Mouse (Mus musculus) ES-Bruce4 (cell line): ENCODE results near the gene Flt3. TPM values are rescaled to one million over a fixed set of nuclear protein-coding genes. Genes with fewer than 3 reads are reported as not detected.

Experiments
- H3K27ac ChIP-seq: 2 replicates; pipeline ENCODE4 v1.5.1; 2012; ENCODE audit warnings: low read length, inconsistent platforms; ENCODE audit not compliant: insufficient read depth
- H3K27me3 ChIP-seq: 2 replicates; pipeline ENCODE4 v1.6.1; 2012; ENCODE audit warnings: mild to moderate bottlenecking, low read length, inconsistent platforms; ENCODE audit not compliant: control insufficient read depth, poor library complexity, insufficient read depth, severe bottlenecking
- H3K36me3 ChIP-seq: 2 replicates; pipeline ENCODE4 v1.6.1; 2012; ENCODE audit warnings: inconsistent platforms, mild to moderate bottlenecking, low read length, moderate library complexity; ENCODE audit not compliant: control insufficient read depth, poor library complexity, insufficient read depth, severe bottlenecking
- H3K4me1 ChIP-seq: one replicate; pipeline ENCODE4 v1.8.1; 2011; ENCODE audit warnings: low read length; ENCODE audit not compliant: control insufficient read depth, insufficient read depth
- H3K4me3 ChIP-seq: 2 replicates; pipeline ENCODE4 v1.5.1; 2011; ENCODE audit warnings: low read depth, mild to moderate bottlenecking, low read length
- H3K9ac ChIP-seq: 2 replicates; pipeline ENCODE4 v1.6.1; 2012; ENCODE audit warnings: low read depth, mild to moderate bottlenecking, inconsistent platforms; ENCODE audit not compliant: poor library complexity, severe bottlenecking
- H3K9me3 ChIP-seq: replicated peaks from 2 replicates; pipeline ENCODE4 v1.6.1; 2012; ENCODE audit warnings: mild to moderate bottlenecking, low read length, inconsistent platforms; ENCODE audit not compliant: control insufficient read depth, poor library complexity, insufficient read depth, severe bottlenecking
- CTCF ChIP-seq: IDR thresholded peaks from one replicate; pipeline ENCODE4 v1.8.1; 2011; ENCODE audit warnings: low read depth, low read length
- EP300 ChIP-seq: IDR thresholded peaks from 2 replicates; pipeline ENCODE4 v1.6.1; 2011; ENCODE audit warnings: low read depth, low read length; ENCODE audit not compliant: insufficient read depth
- POLR2A ChIP-seq: IDR thresholded peaks from one replicate; pipeline ENCODE4 v1.8.1; 2011; ENCODE audit warnings: low read length; ENCODE audit not compliant: insufficient read depth
- polyA plus RNA-seq: library from polyadenylated mRNA; stranded (reverse); fragments of >200 nt; gene quantifications from 2 replicates; pipeline ENCODE4 v1.2.4, GENCODE M21; 2011; ENCODE audit warnings: low read depth; ENCODE audit not compliant: missing spikeins, insufficient read depth, insufficient read length

The Flt3 gene
- polyA plus RNA-seq, 1 experiment = 0.21 TPM

DNA sequence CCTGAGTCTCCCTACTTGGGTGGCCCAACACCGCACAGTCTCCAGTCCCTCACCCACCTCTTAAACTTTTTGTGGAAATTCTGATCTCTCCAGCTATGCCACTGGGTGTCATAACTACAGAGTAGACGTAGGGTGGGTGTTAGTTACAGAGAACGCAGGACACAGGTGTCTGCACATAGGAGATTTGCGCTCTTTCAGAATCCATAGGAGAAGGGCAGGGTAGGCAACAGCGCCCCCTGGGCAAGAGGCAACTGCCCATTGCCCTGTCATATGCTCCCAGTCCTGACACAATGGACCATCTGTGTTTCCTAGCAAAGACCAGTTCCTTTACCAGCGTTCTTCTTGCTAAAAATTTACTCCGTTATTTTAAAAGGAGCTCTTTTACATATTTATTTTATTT lies 82.3 kb downstream of the Flt3 start:
- no peak overlapping the region for H3K9ac ChIP-seq
- no peaks in the 10 kb centered on the region for H3K36me3 ChIP-seq
- H3K27me3 ChIP-seq = peaks cover 23% of the 10 kb centered on the region
- H3K9me3 ChIP-seq = no peaks in the 10 kb centered on the region
- H3K4me1 ChIP-seq = no peaks in the 10 kb centered on the region
- no peak overlapping the region for H3K27ac ChIP-seq
- peak; percentile 63 for TF ChIP-seq CTCF
- no peak for TF ChIP-seq POLR2A
- no peak overlapping the region for H3K4me3 ChIP-seq

DNA sequence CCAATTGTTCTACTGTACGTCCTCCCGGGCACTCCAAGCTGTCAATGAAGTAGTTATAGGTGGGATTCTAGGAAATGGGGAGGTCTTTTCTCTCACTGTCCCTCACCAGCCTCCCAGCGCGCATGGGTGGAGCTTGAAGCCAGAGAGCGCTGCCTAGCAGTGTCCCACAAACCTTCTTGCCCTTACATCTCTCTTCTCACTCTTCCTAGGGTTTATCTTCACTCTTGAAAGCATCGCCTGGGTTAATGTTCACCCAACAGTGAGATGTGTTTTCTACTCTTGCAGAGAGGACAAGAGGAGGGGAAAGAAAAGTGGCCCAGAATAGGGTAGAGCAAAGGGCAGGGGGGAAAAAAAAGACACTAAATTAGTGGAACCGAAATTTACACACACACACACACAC lies 83.0 kb downstream of the Flt3 start:
- Histone ChIP-seq H3K9ac (no peak overlapping the region), H3K27ac (no peak overlapping the region), H3K36me3 (no peaks in the 10 kb centered on the region), H3K4me3 (no peak overlapping the region), H3K4me1 (no peaks in the 10 kb centered on the region), H3K27me3 (peaks cover 23% of the 10 kb centered on the region), H3K9me3 (no peaks in the 10 kb centered on the region)
- no peak for TF ChIP-seq POLR2A
- TF ChIP-seq EP300 = no peak
- TF ChIP-seq CTCF = no peak

DNA sequence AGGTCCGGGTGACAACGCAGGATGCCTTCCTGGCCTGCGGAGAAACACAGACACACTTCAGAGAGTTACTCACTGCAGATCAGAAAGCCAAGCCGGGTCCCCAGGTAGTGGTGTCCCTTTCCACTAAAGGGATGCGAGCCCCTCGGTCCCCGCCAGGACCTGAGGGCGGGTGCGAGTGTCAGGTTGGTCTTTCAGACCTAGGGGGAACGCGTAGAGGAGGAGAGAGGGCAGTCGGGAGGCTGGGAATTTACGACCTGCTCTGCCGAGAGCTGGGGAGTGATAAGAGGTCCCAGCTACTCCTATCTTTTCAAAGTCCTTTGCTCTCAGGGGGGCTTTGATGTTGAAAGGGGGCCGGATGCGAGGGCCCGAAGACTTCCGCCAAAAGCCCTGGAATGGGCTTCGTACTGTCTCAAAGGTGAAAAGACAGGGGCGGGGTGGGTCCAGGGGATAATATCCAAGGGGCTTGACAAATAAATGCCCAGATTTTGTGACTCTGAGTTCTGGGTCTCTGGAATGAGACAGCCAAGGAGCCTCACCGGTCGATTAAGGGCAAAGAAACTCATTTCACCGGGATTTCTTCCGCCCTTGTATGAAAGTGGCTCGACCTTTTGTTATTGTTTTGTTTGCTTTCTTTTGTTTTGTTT lies 84.7 kb downstream of the Flt3 start:
- peaks cover 24% of the 10 kb centered on the region for H3K27me3 ChIP-seq
- no peak for TF ChIP-seq POLR2A
- no peak for TF ChIP-seq CTCF
- no peak for TF ChIP-seq EP300
- no peak overlapping the region for H3K27ac ChIP-seq
- peak overlapping the region; percentile 34 for H3K4me3 ChIP-seq
- no peaks in the 10 kb centered on the region for H3K4me1 ChIP-seq
- H3K9ac ChIP-seq = no peak overlapping the region
- H3K36me3 ChIP-seq = no peaks in the 10 kb centered on the region
- H3K9me3 ChIP-seq = no peaks in the 10 kb centered on the region

GRCm38 (mm10) chr5:147314646-147315431 lies 85.5 kb downstream of the Flt3 start:
- Histone ChIP-seq H3K36me3 (no peaks in the 10 kb centered on the region), H3K27me3 (peaks cover 24% of the 10 kb centered on the region), H3K9me3 (no peaks in the 10 kb centered on the region), H3K4me3 (peak overlapping the region; percentile 34), H3K4me1 (no peaks in the 10 kb centered on the region), H3K27ac (no peak overlapping the region), H3K9ac (no peak overlapping the region)
- TF ChIP-seq CTCF = no peak
- no peak for TF ChIP-seq EP300
- no peak for TF ChIP-seq POLR2A

GRCm38 (mm10) chr5:147312830-147313685 lies 87.2 kb downstream of the Flt3 start:
- no peak overlapping the region for H3K27ac ChIP-seq
- no peak overlapping the region for H3K9ac ChIP-seq
- no peaks in the 10 kb centered on the region for H3K4me1 ChIP-seq
- TF ChIP-seq POLR2A = no peak
- no peak for TF ChIP-seq CTCF
- no peak for TF ChIP-seq EP300
- no peaks in the 10 kb centered on the region for H3K9me3 ChIP-seq
- H3K36me3 ChIP-seq = no peaks in the 10 kb centered on the region
- no peak overlapping the region for H3K4me3 ChIP-seq
- H3K27me3 ChIP-seq = peaks cover 33% of the 10 kb centered on the region

DNA sequence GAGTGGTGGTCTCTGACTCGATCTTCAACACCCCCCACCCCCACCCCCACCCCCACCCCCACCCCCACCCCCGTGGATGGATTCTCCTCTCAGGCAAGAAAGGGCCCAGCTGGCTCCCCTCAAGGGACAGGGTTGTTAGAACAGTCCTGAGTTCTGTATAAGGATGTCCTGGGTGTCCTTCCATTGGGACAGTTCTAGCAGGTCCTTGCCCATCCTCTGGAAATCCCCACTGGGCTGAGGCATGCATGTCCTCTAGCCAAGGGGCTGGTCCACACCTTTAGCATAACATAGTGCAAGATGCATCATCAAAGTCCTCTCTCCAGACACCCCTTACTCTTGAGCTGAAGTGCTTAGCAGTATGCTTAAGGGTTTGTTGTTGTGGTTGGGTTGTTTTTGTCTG lies 90.5 kb downstream of the Flt3 start:
- Histone ChIP-seq H3K4me3 (no peak overlapping the region), H3K27ac (no peak overlapping the region), H3K36me3 (no peaks in the 10 kb centered on the region), H3K4me1 (no peaks in the 10 kb centered on the region), H3K27me3 (peaks cover 38% of the 10 kb centered on the region), H3K9ac (no peak overlapping the region), H3K9me3 (no peaks in the 10 kb centered on the region)
- TF ChIP-seq EP300 = no peak
- no peak for TF ChIP-seq CTCF
- TF ChIP-seq POLR2A = no peak
